Mouse (Mus musculus) lung, postnatal 25 days (tissue): Measurements from ENCODE around the gene Slamf1.

Source experiments
- DNase-seq: peaks from one replicate; pipeline ENCODE4 v3.0.0; 2022; ENCODE audit warnings: low spot score

Gene Slamf1

GRCm38 (mm10) chr1:171766898-171767297, at the start of gene Slamf1:
Gene Slamf1 (plus strand): TSS chr1:171767127.
- no peak for DNase-seq

- DNase-seq, result no peak
Measured at GRCm38 (mm10) chr1:171731195-171731594, 35.7 kb upstream of the Slamf1 start.

DNA sequence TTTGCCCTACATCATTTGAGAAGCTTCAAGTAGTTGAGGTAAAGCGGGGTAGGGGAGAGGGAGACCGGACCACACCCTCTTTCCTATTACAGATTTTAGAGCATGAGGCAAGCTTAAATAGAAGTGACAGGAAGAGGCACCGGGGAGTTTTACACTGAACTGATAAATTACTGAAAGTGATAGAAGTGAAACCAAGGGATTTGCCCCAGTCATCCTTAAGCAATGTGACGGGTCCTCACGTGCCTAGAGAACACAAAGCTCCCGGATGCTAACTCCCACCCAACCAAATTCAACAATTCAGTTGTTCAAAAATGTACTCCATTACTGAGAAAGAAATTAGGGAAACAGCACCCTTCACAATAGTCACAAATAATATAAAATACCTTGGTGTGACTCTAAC, 32.0 kb upstream of the Slamf1 start:
- DNase-seq, result no peak

GRCm38 (mm10) chr1:171748127-171748969, 18.6 kb upstream of the Slamf1 start:
- DNase-seq, result no peak

- DNase-seq, result no peak
Measured at GRCm38 (mm10) chr1:171761853-171762448, 5.0 kb upstream of the Slamf1 start.

- DNase-seq, result no peak
Measured at GRCm38 (mm10) chr1:171770996-171771395, 4.1 kb downstream of the Slamf1 start.

DNA sequence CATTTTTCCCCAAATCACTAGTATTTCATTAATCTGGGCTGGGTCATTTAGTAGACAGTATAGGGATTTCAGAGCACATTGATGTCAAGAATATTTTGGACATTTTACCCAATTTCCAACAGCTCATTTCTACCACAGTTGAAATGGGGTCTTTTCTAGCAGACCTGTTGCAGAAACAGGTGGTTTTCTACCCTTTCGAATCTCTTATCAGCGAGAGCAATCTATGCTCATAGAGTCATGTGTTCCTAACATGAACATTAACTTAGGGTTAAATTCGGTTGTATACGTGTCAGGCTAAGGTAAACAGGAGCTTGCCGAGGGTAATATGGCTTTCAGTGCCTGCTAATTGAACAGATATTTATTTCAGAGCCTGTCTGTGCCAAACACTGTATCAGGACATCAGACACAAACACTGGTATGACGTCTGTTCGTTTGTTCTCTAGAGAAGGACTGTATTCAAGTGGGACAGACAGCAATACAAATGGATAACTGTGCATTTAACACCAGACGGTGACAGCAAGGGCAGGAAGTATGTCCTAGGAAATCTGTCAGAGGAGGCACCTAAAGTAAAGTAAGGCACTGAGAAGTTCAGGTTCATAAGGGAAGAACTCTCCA, 5.3 kb downstream of the Slamf1 start:
- DNase-seq, result no peak

GRCm38 (mm10) chr1:171773232-171773989, 6.5 kb downstream of the Slamf1 start:
- DNase-seq, result no peak

- no peak for DNase-seq
Measured at GRCm38 (mm10) chr1:171774266-171774665, 7.3 kb downstream of the Slamf1 start.

- DNase-seq, result no peak
Measured at GRCm38 (mm10) chr1:171774678-171775077, 7.8 kb downstream of the Slamf1 start.

GRCm38 (mm10) chr1:171775781-171776180, 8.9 kb downstream of the Slamf1 start:
- DNase-seq, result no peak

GRCm38 (mm10) chr1:171777026-171777425, 10.1 kb downstream of the Slamf1 start:
- DNase-seq, result no peak

- no peak for DNase-seq
Measured at GRCm38 (mm10) chr1:171782287-171782915, 15.5 kb downstream of the Slamf1 start.

- DNase-seq, result no peak
Measured at GRCm38 (mm10) chr1:171785871-171786270, 18.9 kb downstream of the Slamf1 start.

GRCm38 (mm10) chr1:171787281-171788015, 20.5 kb downstream of the Slamf1 start:
- peak; percentile 12 for DNase-seq

- peak; percentile 3 for DNase-seq
Measured at GRCm38 (mm10) chr1:171788461-171789283, 21.7 kb downstream of the Slamf1 start.

DNA sequence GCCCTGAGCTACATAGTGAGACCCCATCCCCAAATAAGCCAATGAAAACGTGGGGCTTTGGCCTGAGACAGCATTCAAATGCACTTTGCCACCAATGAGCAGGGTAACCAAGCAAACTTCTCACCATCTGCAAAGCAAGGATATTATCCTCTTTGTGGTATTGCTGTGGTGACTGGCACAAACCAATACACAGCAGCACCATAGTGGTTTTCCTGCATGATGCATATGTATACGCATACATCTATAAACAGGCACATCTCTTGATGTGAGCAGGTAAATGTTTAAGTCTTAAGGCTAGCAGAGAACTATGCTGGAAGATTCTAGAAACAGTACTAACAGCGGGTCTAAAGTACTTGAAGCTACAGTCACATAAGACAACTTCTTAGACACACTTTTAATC, 22.5 kb downstream of the Slamf1 start:
- DNase-seq, result no peak

- no peak for DNase-seq
Measured at GRCm38 (mm10) chr1:171791491-171791890, 24.6 kb downstream of the Slamf1 start.

DNA sequence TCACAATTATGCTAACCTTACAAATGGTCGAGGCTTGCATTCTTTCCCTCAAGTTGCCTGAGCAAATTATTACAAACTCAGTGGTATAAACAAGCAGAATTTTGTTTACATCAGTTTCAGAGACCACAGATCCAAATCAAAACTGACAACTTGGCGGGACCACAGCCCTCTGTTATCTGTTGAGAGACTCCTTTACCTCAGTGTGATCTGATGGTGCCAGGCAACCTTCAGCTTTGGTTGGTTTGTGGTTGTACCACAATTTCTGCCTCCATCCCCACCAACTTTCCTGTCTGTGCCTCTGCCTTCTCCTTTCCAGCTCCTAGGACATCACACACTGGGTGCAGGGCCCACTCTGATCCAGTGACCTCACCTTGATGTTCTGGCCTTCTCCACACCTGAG, 29.3 kb downstream of the Slamf1 start:
- no peak for DNase-seq

DNA sequence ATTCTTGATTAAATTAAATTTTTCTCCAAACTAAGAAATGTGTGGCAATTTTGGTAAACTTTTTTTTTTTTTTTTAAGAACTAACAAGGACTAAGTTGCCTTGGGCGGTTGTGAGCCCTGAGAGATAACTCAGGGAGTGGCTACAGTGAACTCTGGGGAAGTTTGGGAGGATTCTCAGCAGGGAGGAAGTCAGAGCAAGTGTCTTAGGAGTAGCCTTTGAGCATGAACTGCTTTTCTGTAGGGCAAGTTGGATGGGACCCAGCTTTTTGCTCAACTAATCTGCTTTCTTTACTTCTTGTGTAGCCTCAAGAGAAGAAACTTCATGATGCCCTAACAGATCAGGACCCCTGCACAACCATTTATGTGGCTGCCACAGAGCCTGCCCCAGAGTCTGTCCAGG, 30.9 kb downstream of the Slamf1 start:
- no peak for DNase-seq
